Mouse (Mus musculus) testis, adult 2 months (tissue): ENCODE data around the gene Glb1l. TPM values are rescaled to one million over a fixed set of nuclear protein-coding genes. Genes with fewer than 3 reads are reported as not detected.

Experiments
- H3K27ac ChIP-seq: fragments of 200-500 bp; 2 replicates; pipeline ENCODE4 v1.5.1; 2012; ENCODE audit warnings: low read depth, low read length; ENCODE audit not compliant: control insufficient read depth, insufficient read depth
- H3K27me3 ChIP-seq: fragments of 200-500 bp; 2 replicates; pipeline ENCODE4 v1.6.1; 2012; ENCODE audit warnings: mild to moderate bottlenecking, low read length, moderate library complexity; ENCODE audit not compliant: control insufficient read depth, insufficient read depth
- H3K36me3 ChIP-seq: fragments of 200-500 bp; 2 replicates; pipeline ENCODE4 v1.6.1; 2012; ENCODE audit warnings: mild to moderate bottlenecking, low read length; ENCODE audit not compliant: control insufficient read depth, insufficient read depth
- H3K4me1 ChIP-seq: fragments of 200-500 bp; 2 replicates; pipeline ENCODE4 v1.6.1; 2012; ENCODE audit warnings: low read length; ENCODE audit not compliant: control insufficient read depth, insufficient read depth
- H3K4me3 ChIP-seq: fragments of 200-500 bp; 2 replicates; pipeline ENCODE4 v1.5.1; 2012; ENCODE audit warnings: low read depth, mild to moderate bottlenecking, low read length, moderate library complexity, mixed read lengths; ENCODE audit not compliant: control insufficient read depth
- CTCF ChIP-seq: fragments of 200-500 bp; IDR thresholded peaks from 2 replicates; pipeline ENCODE4 v1.5.1; 2012; ENCODE audit warnings: low read depth, mild to moderate bottlenecking, inconsistent platforms, low read length, moderate library complexity; ENCODE audit not compliant: control insufficient read depth, insufficient read depth, insufficient replicate concordance
- POLR2A ChIP-seq: fragments of 200-500 bp; IDR thresholded peaks from 2 replicates; pipeline ENCODE4 v1.6.1; 2012; ENCODE audit warnings: low read depth, mild to moderate bottlenecking, inconsistent platforms, low read length, moderate library complexity; ENCODE audit not compliant: control insufficient read depth
- polyA plus RNA-seq: library from polyadenylated mRNA; depleted of rRNA; stranded (reverse); fragments of >200 nt; gene quantifications from 2 replicates; pipeline ENCODE4 v1.2.3, GENCODE M21; 2012

Gene Glb1l
- polyA plus RNA-seq, 1 experiment: 129 TPM

DNA sequence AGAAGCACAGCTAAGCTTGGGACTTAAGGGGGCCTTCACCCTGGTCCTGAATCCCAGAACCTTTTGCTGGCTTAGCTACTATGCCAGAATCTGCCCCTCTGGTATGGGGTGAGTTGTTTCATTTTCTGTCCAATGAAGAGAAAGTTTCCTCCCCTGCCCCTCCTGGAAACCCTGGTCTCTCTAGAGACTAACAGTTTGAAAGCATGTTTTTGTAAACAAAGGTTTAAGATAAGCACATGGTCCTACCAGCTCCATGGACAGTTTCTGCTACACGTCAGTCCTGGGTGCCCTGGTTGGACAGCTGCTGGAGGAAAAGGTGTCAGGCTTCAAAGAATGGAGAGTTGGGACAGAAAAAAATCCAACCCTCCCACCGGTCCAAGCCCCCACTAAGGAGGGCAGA is 20.0 kb downstream of the Glb1l start:
- TF ChIP-seq POLR2A: no peak
- Histone ChIP-seq H3K36me3 (peaks cover 3% of the 10 kb centered on the region), H3K27me3 (no peaks in the 10 kb centered on the region), H3K27ac (no peak overlapping the region), H3K4me1 (peaks cover 12% of the 10 kb centered on the region), H3K4me3 (peak overlapping the region; percentile 88)

DNA sequence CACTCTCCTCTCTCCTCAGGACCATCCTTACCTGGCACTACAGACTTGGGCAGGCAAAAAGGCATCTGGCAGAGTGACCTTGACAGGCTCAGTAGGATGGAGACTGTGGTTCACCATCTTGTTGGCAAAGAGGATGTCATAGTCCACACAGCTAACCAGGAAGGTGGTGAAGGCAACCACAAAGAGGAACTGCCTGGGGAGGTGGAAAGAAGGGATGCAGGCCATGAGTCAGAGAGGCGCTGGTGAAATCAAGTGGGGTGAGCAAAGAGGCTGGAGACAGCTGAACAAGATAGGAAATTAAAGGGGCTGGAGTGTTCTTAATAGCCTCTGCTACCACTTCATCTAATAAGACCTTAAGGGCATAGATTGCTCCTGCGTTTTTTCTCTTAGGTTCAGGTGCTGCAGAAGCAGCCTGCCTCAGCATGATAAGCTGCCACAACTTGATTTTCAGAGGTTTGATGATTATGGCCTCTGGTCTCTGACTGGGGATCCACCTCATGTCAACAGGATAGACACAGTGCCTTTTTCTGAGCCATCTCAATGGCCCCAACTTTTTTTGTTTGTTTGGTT is 22.6 kb downstream of the Glb1l start:
- Histone ChIP-seq H3K27ac (no peak overlapping the region), H3K4me3 (no peak overlapping the region), H3K4me1 (peaks cover 12% of the 10 kb centered on the region), H3K27me3 (no peaks in the 10 kb centered on the region), H3K36me3 (peaks cover 3% of the 10 kb centered on the region)
- TF ChIP-seq POLR2A (no peak), CTCF (no peak)

DNA sequence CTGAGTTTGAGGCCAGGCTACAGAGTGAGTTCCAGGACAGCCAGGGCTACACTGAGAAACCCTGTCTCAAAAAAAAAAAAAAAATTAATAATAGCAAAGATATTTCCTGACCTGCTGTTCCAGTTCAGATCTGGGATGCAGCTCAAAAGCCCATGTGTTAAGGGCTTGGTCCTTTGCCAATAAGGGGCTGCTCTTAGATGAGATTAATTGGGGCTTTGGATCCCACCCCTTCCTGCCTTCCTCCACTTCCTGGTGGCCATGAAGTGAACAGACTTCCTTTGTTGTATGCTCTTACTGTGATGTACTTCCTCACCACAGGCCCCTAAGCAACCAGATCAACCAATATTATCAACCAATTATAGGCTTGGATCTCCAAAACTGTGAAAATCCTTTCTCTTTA is 23.5 kb downstream of the Glb1l start:
- TF ChIP-seq CTCF: no peak
- no peak for TF ChIP-seq POLR2A
- Histone ChIP-seq H3K27me3 (no peaks in the 10 kb centered on the region), H3K4me1 (peaks cover 9% of the 10 kb centered on the region), H3K4me3 (no peak overlapping the region), H3K36me3 (peaks cover 3% of the 10 kb centered on the region), H3K27ac (no peak overlapping the region)

DNA sequence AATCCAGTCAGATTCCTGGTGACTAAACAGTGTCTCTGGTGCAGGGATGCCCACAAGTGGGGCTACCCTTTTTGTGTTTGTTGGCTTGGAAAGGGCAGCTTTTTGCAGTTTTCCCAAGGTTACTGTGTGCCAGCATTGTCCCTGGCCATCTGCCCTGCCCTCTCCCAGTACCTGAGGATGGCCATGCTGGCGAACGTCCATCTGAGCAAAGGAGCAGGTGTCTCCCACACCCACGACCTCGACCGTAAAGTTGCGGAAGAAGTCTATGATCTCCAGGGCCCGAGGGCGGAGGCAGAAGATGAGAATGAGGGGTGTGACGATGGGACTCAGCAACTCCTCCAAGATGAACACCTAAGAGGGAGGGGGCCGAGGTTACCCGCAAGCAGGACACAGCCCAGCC is 25.1 kb downstream of the Glb1l start:
- Histone ChIP-seq H3K36me3 (peaks cover 3% of the 10 kb centered on the region), H3K27ac (no peak overlapping the region), H3K4me3 (no peak overlapping the region), H3K4me1 (peaks cover 4% of the 10 kb centered on the region; the same call in 1 of the 2 replicates), H3K27me3 (no peaks in the 10 kb centered on the region)
- no peak for TF ChIP-seq CTCF
- no peak for TF ChIP-seq POLR2A

DNA sequence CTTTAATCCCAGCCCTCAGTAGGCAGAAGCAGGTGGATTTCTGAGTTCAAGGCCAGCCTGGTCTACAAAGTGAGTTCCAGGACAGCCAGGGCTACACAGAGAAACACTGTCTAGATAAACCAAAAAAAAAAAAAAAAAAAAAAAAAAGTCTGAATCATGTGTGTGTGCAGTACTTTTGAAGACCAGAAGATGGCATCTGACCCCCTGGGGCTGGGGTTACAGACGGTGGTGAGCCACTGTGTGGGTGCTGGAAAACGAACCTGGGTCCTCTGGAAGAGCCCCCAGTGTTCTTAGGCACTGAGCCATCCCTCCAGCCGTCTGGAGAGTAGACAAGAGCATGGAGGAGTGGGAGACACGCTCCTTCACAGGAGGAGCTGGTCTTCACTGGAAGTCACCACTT is 28.5 kb downstream of the Glb1l start:
- H3K36me3 ChIP-seq: peaks cover under 1% of the 10 kb centered on the region; the same call in 1 of the 2 replicates
- no peak overlapping the region for H3K4me3 ChIP-seq
- peaks cover 11% of the 10 kb centered on the region for H3K4me1 ChIP-seq
- H3K27ac ChIP-seq: no peak overlapping the region
- TF ChIP-seq POLR2A (no peak), CTCF (0 out of 2 replicates have a peak, but pooled peaks have one; percentile 9)
- no peaks in the 10 kb centered on the region for H3K27me3 ChIP-seq

DNA sequence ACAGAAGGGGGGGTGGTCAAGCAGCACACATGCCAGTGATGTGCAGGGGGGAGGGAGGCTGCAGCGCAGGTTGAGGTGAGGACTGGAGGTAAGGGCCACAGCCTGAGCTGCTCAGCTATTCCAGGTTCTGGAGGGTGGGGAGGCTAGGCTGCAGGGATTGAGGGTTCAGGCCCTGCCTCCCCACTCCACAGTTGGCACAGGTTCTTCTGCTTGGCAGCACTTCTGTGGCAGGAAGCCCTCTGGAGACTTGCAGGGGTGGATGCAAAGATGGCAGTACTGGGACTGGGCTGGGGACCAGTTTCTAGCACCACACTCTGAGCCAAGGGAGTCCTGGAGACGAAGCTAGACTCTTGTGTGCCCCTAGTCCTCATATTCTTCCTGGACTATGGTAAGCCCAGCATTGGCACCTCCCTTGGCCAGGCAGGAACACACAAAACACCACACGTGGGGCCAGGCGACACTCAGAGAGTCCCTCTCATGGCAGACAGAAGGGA is 29.2 kb downstream of the Glb1l start:
- H3K4me1 ChIP-seq: peaks cover 11% of the 10 kb centered on the region

DNA sequence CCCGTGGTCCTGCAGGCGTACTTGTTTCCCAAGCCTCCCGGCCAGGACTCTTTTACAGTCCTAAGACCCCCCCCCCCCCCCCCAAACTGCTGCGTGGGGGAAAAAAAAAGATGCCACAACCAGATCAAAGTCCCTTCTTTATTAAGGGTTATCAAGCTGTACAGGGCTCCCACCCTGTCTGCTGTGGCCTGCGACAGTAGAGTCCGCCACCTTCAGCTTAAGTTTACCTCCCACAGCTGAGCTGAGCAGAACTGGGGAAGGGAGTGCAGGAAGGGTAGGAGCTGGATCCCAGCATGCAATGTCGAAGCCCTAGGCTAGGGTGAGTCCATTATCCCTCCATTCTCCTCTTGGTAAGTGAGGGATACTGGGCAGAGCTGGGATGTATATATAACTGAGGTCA is 29.9 kb downstream of the Glb1l start:
- no peak overlapping the region for H3K27ac ChIP-seq
- H3K4me1 ChIP-seq: peaks cover 11% of the 10 kb centered on the region
- H3K36me3 ChIP-seq: no peaks in the 10 kb centered on the region; the same call in 1 of the 2 replicates
- TF ChIP-seq POLR2A (no peak), CTCF (no peak)
- H3K27me3 ChIP-seq: no peaks in the 10 kb centered on the region
- no peak overlapping the region for H3K4me3 ChIP-seq

More for the DNA sequence above, 29.2 kb downstream of the Glb1l start:
- Histone ChIP-seq H3K27ac (no peak overlapping the region), H3K27me3 (no peaks in the 10 kb centered on the region), H3K4me3 (no peak overlapping the region), H3K36me3 (no peaks in the 10 kb centered on the region; the same call in 1 of the 2 replicates)
- TF ChIP-seq POLR2A (no peak), CTCF (no peak)

DNA sequence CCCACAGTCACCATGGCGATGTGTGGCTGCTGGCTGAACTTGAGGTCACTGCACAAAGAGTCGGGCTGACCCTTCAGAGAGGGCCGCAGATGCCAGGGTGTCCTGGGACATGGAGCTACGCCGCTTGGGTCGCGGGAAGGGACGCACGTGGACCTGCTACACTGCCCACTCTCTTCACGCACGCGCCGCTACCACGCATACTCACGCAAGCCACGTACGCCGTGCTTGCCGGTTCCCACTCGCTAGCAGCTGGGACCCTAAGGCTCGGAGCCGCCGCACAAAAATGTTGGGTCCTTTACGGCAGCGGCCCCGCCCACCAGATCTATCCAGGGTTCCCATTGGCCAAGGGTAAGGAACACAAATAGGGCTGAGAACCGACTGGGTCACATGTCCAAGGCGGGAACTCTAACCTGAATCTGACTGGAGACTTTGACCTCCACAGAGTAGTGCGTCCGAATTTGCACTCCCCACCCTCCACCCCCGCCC is 30.5 kb downstream of the Glb1l start, which contains the start of gene Abcb6:
TSS of gene Abcb6 (minus strand) at position 288 of the 486 bp plus-strand sequence.
- H3K4me1 ChIP-seq: peaks cover 11% of the 10 kb centered on the region
- H3K36me3 ChIP-seq: no peaks in the 10 kb centered on the region
- TF ChIP-seq CTCF: no peak
- peak; percentile 70; the same call in 1 of the 2 replicates for TF ChIP-seq POLR2A
- no peaks in the 10 kb centered on the region for H3K27me3 ChIP-seq
- peak within 1 kb of the TSS; percentile 39 for H3K27ac ChIP-seq
- H3K4me3 ChIP-seq: peak within 1 kb of the TSS; percentile 77
